Mouse (Mus musculus) adrenal gland, postnatal 10 days (tissue): Measurements from ENCODE around the gene Rtn4r. TPM values are rescaled to one million over a fixed set of nuclear protein-coding genes. Genes with fewer than 3 reads are reported as not detected.
A peak's percentile ranks its signal among the peaks of the same experiment; 100 is the strongest.

ENCODE experiments used
- DNase-seq: peaks from one replicate; pipeline ENCODE4 v3.0.0; 2021; ENCODE audit warnings: mixed read lengths
- total RNA-seq, 2 experiments: library from RNA; stranded (reverse); gene quantifications; 2 replicates each; pipeline ENCODE4 v1.2.3; 2021

The Rtn4r gene
- total RNA-seq, 2 experiments from 2014 or later: 0.66 to 0.94 TPM

GRCm38 (mm10) chr16:18159255-18159654 lies 31.8 kb downstream of the Rtn4r start:
- DNase-seq: no peak

- peak; percentile 28 for DNase-seq
Observed at GRCm38 (mm10) chr16:18159778-18160177, 32.3 kb downstream of the Rtn4r start.

GRCm38 (mm10) chr16:18160514-18160913 lies 33.1 kb downstream of the Rtn4r start:
- DNase-seq: no peak

GRCm38 (mm10) chr16:18161190-18161589 lies 33.7 kb downstream of the Rtn4r start:
- DNase-seq: no peak

GRCm38 (mm10) chr16:18164642-18165238 lies 37.3 kb downstream of the Rtn4r start:
- DNase-seq: peak; percentile 60

- peak; percentile 67 for DNase-seq
Observed at GRCm38 (mm10) chr16:18166613-18167190, 39.3 kb downstream of the Rtn4r start.

GRCm38 (mm10) chr16:18169156-18169555 lies 41.7 kb downstream of the Rtn4r start:
- DNase-seq: no peak

- DNase-seq: no peak
Observed at GRCm38 (mm10) chr16:18169776-18170175, 42.3 kb downstream of the Rtn4r start.

GRCm38 (mm10) chr16:18172266-18172855 lies 44.9 kb downstream of the Rtn4r start:
- peak; percentile 91 for DNase-seq

GRCm38 (mm10) chr16:18173231-18173630 lies 45.8 kb downstream of the Rtn4r start:
- DNase-seq: no peak

GRCm38 (mm10) chr16:18173788-18174187 lies 46.3 kb downstream of the Rtn4r start:
- DNase-seq: no peak

GRCm38 (mm10) chr16:18175817-18176541 lies 48.5 kb downstream of the Rtn4r start:
- DNase-seq: peak; percentile 60

- peak; percentile 37 for DNase-seq
Observed at GRCm38 (mm10) chr16:18176758-18177157, 49.3 kb downstream of the Rtn4r start.

- DNase-seq: no peak
Observed at GRCm38 (mm10) chr16:18179591-18179990, 52.1 kb downstream of the Rtn4r start.

- DNase-seq: no peak
Observed at GRCm38 (mm10) chr16:18181398-18181797, 54.0 kb downstream of the Rtn4r start.

- no peak for DNase-seq
Observed at GRCm38 (mm10) chr16:18182766-18183165, 55.3 kb downstream of the Rtn4r start.

- DNase-seq: no peak
Observed at GRCm38 (mm10) chr16:18185715-18186449, 58.4 kb downstream of the Rtn4r start.

- no peak for DNase-seq
Observed at GRCm38 (mm10) chr16:18186798-18187197, 59.4 kb downstream of the Rtn4r start.

GRCm38 (mm10) chr16:18187221-18187620 lies 59.8 kb downstream of the Rtn4r start:
- DNase-seq: no peak

GRCm38 (mm10) chr16:18191006-18191405 lies 63.6 kb downstream of the Rtn4r start:
- no peak for DNase-seq

- DNase-seq: peak; percentile 39
Observed at GRCm38 (mm10) chr16:18194208-18194985, 67.0 kb downstream of the Rtn4r start.

GRCm38 (mm10) chr16:18195068-18195467 lies 67.6 kb downstream of the Rtn4r start:
- DNase-seq: no peak
